Mouse (Mus musculus): ENCODE data around the gene St6galnac5.

GRCm38 (mm10) chr3:152776363-152776762 is 205.7 kb downstream of the St6galnac5 start:
- TF ChIP-seq CTCF (IDR thresholded peaks at IDR 0.05; ENCODE audit: low read depth, low read length) (no peak), POLR2A (IDR thresholded peaks at IDR 0.05; ENCODE audit: insufficient read depth, low read length) (no peak), EP300 (IDR thresholded peaks at IDR 0.05; ENCODE audit: insufficient read depth, low read depth, low read length) (no peak)

Measured in ES-Bruce4 (cell line).